Mouse (Mus musculus): ENCODE measurements around the gene Gm26657. TPM values are rescaled to one million over a fixed set of nuclear protein-coding genes. Genes with fewer than 3 reads are reported as not detected.

Gene Gm26657
- polyA plus RNA-seq, 1 experiment: not detected

- Histone ChIP-seq H3K27ac (ENCODE audit: insufficient read depth, low read depth, low read length) (no peak overlapping the region), H3K36me3 (ENCODE audit: control insufficient read depth, insufficient read depth, low read length) (peaks cover 8% of the 10 kb centered on the region; the same call in 1 of the 2 replicates), H3K4me1 (ENCODE audit: control insufficient read depth, insufficient read depth, low read length) (no peaks in the 10 kb centered on the region), H3K4me3 (ENCODE audit: insufficient read depth, low read depth, low read length) (no peak overlapping the region), H3K27me3 (replicated peaks; ENCODE audit: control insufficient read depth, insufficient read depth, low read length) (no peaks in the 10 kb centered on the region)
- no peak for DNase-seq
- TF ChIP-seq CTCF (conservative IDR thresholded peaks at IDR 0.05; ENCODE audit: insufficient read depth, insufficient read length, low read depth, low read length) (no peak), POLR2A (IDR thresholded peaks at IDR 0.05; ENCODE audit: low read depth, low read length) (no peak)
- WGBS: 90% methylated on average over 10 of the region's 10 CpGs
These were observed 17.2 kb downstream of the Gm26657 start for GRCm38 (mm10) chr4:56756966-56757600.

- no peaks in the 10 kb centered on the region for H3K4me1 ChIP-seq (ENCODE audit: control insufficient read depth, insufficient read depth, low read length)
- H3K27me3 ChIP-seq (replicated peaks; ENCODE audit: control insufficient read depth, insufficient read depth, low read length): no peaks in the 10 kb centered on the region
- 91% methylated on average over 1 of the region's 1 CpGs for WGBS
- no peak for DNase-seq
- no peak for TF ChIP-seq CTCF (conservative IDR thresholded peaks at IDR 0.05; ENCODE audit: insufficient read depth, insufficient read length, low read depth, low read length)
- TF ChIP-seq POLR2A (IDR thresholded peaks at IDR 0.05; ENCODE audit: low read depth, low read length): no peak
- no peak overlapping the region for H3K27ac ChIP-seq (ENCODE audit: insufficient read depth, low read depth, low read length)
- peaks cover 10% of the 10 kb centered on the region; the same call in 1 of the 2 replicates for H3K36me3 ChIP-seq (ENCODE audit: control insufficient read depth, insufficient read depth, low read length)
- no peak overlapping the region for H3K4me3 ChIP-seq (ENCODE audit: insufficient read depth, low read depth, low read length)
These were observed 17.8 kb downstream of the Gm26657 start for GRCm38 (mm10) chr4:56757693-56758092.

- Histone ChIP-seq H3K27me3 (replicated peaks; ENCODE audit: control insufficient read depth, insufficient read depth, low read length) (no peaks in the 10 kb centered on the region), H3K36me3 (ENCODE audit: control insufficient read depth, insufficient read depth, low read length) (peaks cover 3% of the 10 kb centered on the region), H3K27ac (ENCODE audit: insufficient read depth, low read depth, low read length) (no peak overlapping the region), H3K4me1 (ENCODE audit: control insufficient read depth, insufficient read depth, low read length) (no peaks in the 10 kb centered on the region), H3K4me3 (ENCODE audit: insufficient read depth, low read depth, low read length) (no peak overlapping the region)
- 56% methylated on average over 5 of the region's 5 CpGs for WGBS
- TF ChIP-seq POLR2A (IDR thresholded peaks at IDR 0.05; ENCODE audit: low read depth, low read length): no peak
- TF ChIP-seq CTCF (conservative IDR thresholded peaks at IDR 0.05; ENCODE audit: insufficient read depth, insufficient read length, low read depth, low read length): no peak
- no peak for DNase-seq
These were observed 28.0 kb downstream of the Gm26657 start for GRCm38 (mm10) chr4:56767861-56768284.

DNA sequence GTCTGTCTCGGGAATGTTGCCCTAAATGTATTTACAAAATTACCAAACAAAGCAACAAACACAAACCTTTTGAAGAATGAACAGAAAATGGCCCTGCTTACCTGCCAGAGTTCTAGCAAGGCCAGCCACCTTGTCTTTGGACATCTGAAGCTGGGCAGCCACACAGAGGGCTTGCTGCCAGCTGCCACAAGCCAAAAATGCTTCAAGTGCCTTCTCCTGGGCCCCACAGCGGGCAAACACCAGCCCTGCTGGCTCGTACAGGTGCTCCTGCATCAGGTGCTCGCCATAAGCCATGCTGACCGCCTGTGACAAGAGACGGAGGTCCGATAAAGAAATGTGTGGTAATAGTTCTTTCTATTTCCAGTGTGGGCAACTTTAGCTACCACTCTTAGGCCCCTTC is 29.0 kb downstream of the Gm26657 start:
- TF ChIP-seq POLR2A (IDR thresholded peaks at IDR 0.05; ENCODE audit: low read depth, low read length) (no peak), CTCF (conservative IDR thresholded peaks at IDR 0.05; ENCODE audit: insufficient read depth, insufficient read length, low read depth, low read length) (no peak)
- H3K4me3 ChIP-seq (ENCODE audit: insufficient read depth, low read depth, low read length): no peak overlapping the region
- no peaks in the 10 kb centered on the region for H3K27me3 ChIP-seq (replicated peaks; ENCODE audit: control insufficient read depth, insufficient read depth, low read length)
- H3K27ac ChIP-seq (ENCODE audit: insufficient read depth, low read depth, low read length): no peak overlapping the region
- peaks cover 6% of the 10 kb centered on the region for H3K36me3 ChIP-seq (ENCODE audit: control insufficient read depth, insufficient read depth, low read length)
- DNase-seq: peak; percentile 22
- WGBS: 82% methylated on average over 7 of the region's 7 CpGs
- H3K4me1 ChIP-seq (ENCODE audit: control insufficient read depth, insufficient read depth, low read length): no peaks in the 10 kb centered on the region

- WGBS: 77% methylated on average over 1 of the region's 1 CpGs
- H3K27ac ChIP-seq (ENCODE audit: insufficient read depth, low read depth, low read length): no peak overlapping the region
- DNase-seq: no peak
- TF ChIP-seq CTCF (conservative IDR thresholded peaks at IDR 0.05; ENCODE audit: insufficient read depth, insufficient read length, low read depth, low read length) (no peak), POLR2A (IDR thresholded peaks at IDR 0.05; ENCODE audit: low read depth, low read length) (no peak)
- no peaks in the 10 kb centered on the region for H3K4me1 ChIP-seq (ENCODE audit: control insufficient read depth, insufficient read depth, low read length)
- no peak overlapping the region for H3K4me3 ChIP-seq (ENCODE audit: insufficient read depth, low read depth, low read length)
- peaks cover 6% of the 10 kb centered on the region for H3K36me3 ChIP-seq (ENCODE audit: control insufficient read depth, insufficient read depth, low read length)
- H3K27me3 ChIP-seq (replicated peaks; ENCODE audit: control insufficient read depth, insufficient read depth, low read length): no peaks in the 10 kb centered on the region
These were observed 31.2 kb downstream of the Gm26657 start for GRCm38 (mm10) chr4:56771065-56771464.

Other genes starting within 250 kb of the Gm26657 start
- 0.25 and 0.57 TPM in 2 replicates for gene Actl7b, start 1.4 kb downstream of the Gm26657 start, polyA plus RNA-seq (2012; rRNA removed)
- gene Actl7a, start 3.3 kb downstream of the Gm26657 start, polyA plus RNA-seq (2012; rRNA removed): 0.07 and 0.16 TPM in 2 replicates
- gene Elp1, start 62.3 kb downstream of the Gm26657 start, polyA plus RNA-seq (2012; rRNA removed): 10.2 and 11.1 TPM in 2 replicates
- 3.2 and 4.3 TPM in 2 replicates for gene Fam206a, start 62.3 kb downstream of the Gm26657 start, polyA plus RNA-seq (2012; rRNA removed)
- 14.3 and 14.4 TPM in 2 replicates for gene Ctnnal1, start 125.1 kb downstream of the Gm26657 start, polyA plus RNA-seq (2012; rRNA removed)
- 13.8 and 15.2 TPM in 2 replicates for gene Tmem245, start 207.4 kb downstream of the Gm26657 start, polyA plus RNA-seq (2012; rRNA removed)